Mouse (Mus musculus) forebrain, embryonic 11.5 days (tissue): ENCODE results near the gene Oxsm. TPM values are rescaled to one million over a fixed set of nuclear protein-coding genes. Genes with fewer than 3 reads are reported as not detected.

Experiments used
- ATAC-seq: fragments of 200-750 bp; cut with Nextera tagmentation; replicated peaks from 2 replicates; pipeline ENCODE4 v1.8.0; 2017; ENCODE audit warnings: moderate TSS enrichment; ENCODE audit not compliant: low FRiP score
- DNase-seq: peaks from one replicate; pipeline ENCODE4 v3.0.0-alpha.2; 2017; ENCODE audit warnings: low spot score
- H3K27ac ChIP-seq: fragments of 300-500 bp; sonication (generic); 2 replicates; pipeline ENCODE4 v1.5.1; 2014; ENCODE audit warnings: low read depth, low read length
- H3K27me3 ChIP-seq: fragments of 300-500 bp; sonication (generic); 2 replicates; pipeline ENCODE4 v1.6.1; 2014; ENCODE audit warnings: mild to moderate bottlenecking, low read length, mixed read lengths; ENCODE audit not compliant: control insufficient read depth, insufficient read depth
- H3K36me3 ChIP-seq: fragments of 300-500 bp; sonication (generic); 2 replicates; pipeline ENCODE4 v1.6.1; 2014; ENCODE audit warnings: mild to moderate bottlenecking, low read length, moderate library complexity, mixed read lengths; ENCODE audit not compliant: control insufficient read depth, insufficient read depth
- H3K4me1 ChIP-seq: fragments of 300-500 bp; sonication (generic); replicated peaks from 2 replicates; pipeline ENCODE4 v1.6.1; 2014; ENCODE audit warnings: low read length, mixed read lengths; ENCODE audit not compliant: control insufficient read depth, insufficient read depth
- H3K4me2 ChIP-seq: fragments of 300-500 bp; sonication (generic); 2 replicates; pipeline ENCODE4 v1.6.1; 2014; ENCODE audit warnings: low read depth, mild to moderate bottlenecking, low read length, moderate library complexity, mixed read lengths; ENCODE audit not compliant: severe bottlenecking
- H3K4me3 ChIP-seq: fragments of 300-500 bp; sonication (generic); 2 replicates; pipeline ENCODE4 v1.5.1; 2014; ENCODE audit warnings: low read depth, low read length
- H3K9ac ChIP-seq: fragments of 300-500 bp; sonication (generic); 2 replicates; pipeline ENCODE4 v1.6.1; 2014; ENCODE audit warnings: low read length
- H3K9me3 ChIP-seq: fragments of 300-500 bp; sonication (generic); 2 replicates; pipeline ENCODE4 v1.6.1; 2016; ENCODE audit warnings: low read length, mixed read lengths; ENCODE audit not compliant: control insufficient read depth
- WGBS: fragments of 180-500 bp; shearing (Covaris S2); extraction: QIAGEN DNeasy Blood & Tissue Kit; methylation state at CpG from one replicate; pipeline ENCODE4 v1.1.7; 2014; 5-methylcytosine and 5-hydroxymethylcytosine counted together
- polyA plus RNA-seq: library from polyadenylated mRNA; unstranded; fragments of >200 nt; fragmentation: Nextera tagmentation; extraction: Ambion mirVana; gene quantifications from 2 replicates; pipeline ENCODE4 v1.2.1, GENCODE M21; 2014

The Oxsm gene
- polyA plus RNA-seq, 1 experiment from 2014 or later, result 1.1 TPM

- DNase-seq (no peak), ATAC-seq (no peak)
- Histone ChIP-seq H3K9ac (no peak overlapping the region), H3K27ac (no peak overlapping the region), H3K27me3 (no peaks in the 10 kb centered on the region), H3K4me1 (peaks cover 2% of the 10 kb centered on the region; the same call in 1 of the 2 replicates), H3K4me2 (no peak overlapping the region), H3K9me3 (no peaks in the 10 kb centered on the region), H3K36me3 (no peaks in the 10 kb centered on the region), H3K4me3 (no peak overlapping the region)
- WGBS, result 80% methylated on average over 2 of the region's 2 CpGs
Observed at GRCm38 (mm10) chr14:16246340-16246912, 3.2 kb downstream of the Oxsm start.

- Histone ChIP-seq H3K9me3 (no peaks in the 10 kb centered on the region), H3K27ac (no peak overlapping the region), H3K27me3 (no peaks in the 10 kb centered on the region), H3K9ac (no peak overlapping the region), H3K4me2 (no peak overlapping the region), H3K36me3 (no peaks in the 10 kb centered on the region), H3K4me1 (peaks cover 2% of the 10 kb centered on the region; the same call in 1 of the 2 replicates), H3K4me3 (no peak overlapping the region)
- DNase-seq (no peak), ATAC-seq (no peak)
- 88% methylated on average over 1 of the region's 1 CpGs for WGBS
Observed at GRCm38 (mm10) chr14:16245127-16245526, 4.5 kb downstream of the Oxsm start.

DNA sequence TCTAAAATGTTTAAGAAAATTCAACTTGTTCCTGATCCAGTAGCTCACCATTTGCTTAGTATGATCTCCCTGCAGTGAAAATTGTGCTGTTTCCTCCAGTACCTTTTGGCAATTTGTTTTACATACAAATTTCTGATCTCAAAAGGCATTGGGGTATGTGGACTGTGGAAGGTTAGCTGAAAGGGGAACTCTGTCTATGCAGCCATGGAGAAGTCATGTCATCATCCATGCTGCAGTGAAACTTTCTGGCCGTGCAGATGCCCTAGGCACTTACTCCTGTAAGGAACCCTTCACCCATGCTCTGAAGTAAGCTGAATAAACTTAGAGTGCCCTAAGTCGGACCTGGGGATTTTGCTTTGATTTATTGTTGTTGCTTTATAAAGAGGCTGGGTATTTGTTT is 5.2 kb downstream of the Oxsm start:
- no peaks in the 10 kb centered on the region for H3K27me3 ChIP-seq
- no peak overlapping the region for H3K4me2 ChIP-seq
- no peaks in the 10 kb centered on the region for H3K9me3 ChIP-seq
- no peak overlapping the region for H3K9ac ChIP-seq
- peaks cover 2% of the 10 kb centered on the region; the same call in 1 of the 2 replicates for H3K4me1 ChIP-seq
- H3K27ac ChIP-seq, result no peak overlapping the region
- ATAC-seq (no peak), DNase-seq (no peak)
- H3K4me3 ChIP-seq, result no peak overlapping the region
- WGBS, result 57% methylated on average over 2 of the region's 2 CpGs
- no peaks in the 10 kb centered on the region for H3K36me3 ChIP-seq

- Histone ChIP-seq H3K9ac (peak overlapping the region; percentile 69), H3K27me3 (no peaks in the 10 kb centered on the region), H3K9me3 (no peaks in the 10 kb centered on the region), H3K4me2 (peak overlapping the region; percentile 68), H3K4me1 (peaks cover 2% of the 10 kb centered on the region; the same call in 1 of the 2 replicates), H3K27ac (peak overlapping the region; percentile 47; the same call in 1 of the 2 replicates), H3K36me3 (no peaks in the 10 kb centered on the region), H3K4me3 (peak overlapping the region; percentile 44)
- DNase-seq, result no peak
- 21% methylated on average over 10 of the region's 10 CpGs for WGBS
- ATAC-seq, result no peak
Observed at GRCm38 (mm10) chr14:16243603-16244209, 5.9 kb downstream of the Oxsm start.

DNA sequence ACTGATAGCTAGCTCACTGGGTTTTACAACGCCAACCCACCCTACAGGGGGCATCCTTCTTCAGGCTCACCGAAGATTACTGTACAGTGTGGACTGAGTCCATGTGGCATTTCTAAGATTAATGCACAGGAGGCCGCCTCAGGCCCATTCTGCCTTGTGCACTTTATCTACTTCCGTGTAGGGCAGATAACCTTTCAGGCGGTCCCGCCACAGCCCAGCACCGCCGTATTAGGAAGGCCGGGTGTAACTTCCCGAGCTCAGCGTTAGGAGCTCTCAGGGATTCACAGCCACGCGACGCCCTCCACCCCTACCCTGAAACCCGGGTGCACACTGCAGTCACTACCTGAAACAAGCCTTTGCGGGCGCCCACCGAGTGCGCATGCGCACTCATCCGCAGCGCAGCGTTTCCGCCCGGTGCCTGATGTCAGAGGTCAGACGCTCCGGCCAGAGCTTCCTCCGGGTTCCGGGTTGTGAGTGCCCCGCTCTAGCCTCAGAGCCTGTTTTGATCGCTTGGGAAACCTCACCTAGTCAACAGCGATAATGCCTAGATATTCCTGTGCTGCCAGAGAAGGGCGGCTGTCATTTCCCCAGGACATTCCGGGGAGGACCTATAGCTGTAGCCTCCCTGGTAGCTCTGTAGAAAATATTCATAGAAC is 6.5 kb downstream of the Oxsm start:
- H3K36me3 ChIP-seq, result no peaks in the 10 kb centered on the region
- peak overlapping the region; percentile 47; the same call in 1 of the 2 replicates for H3K27ac ChIP-seq
- peak overlapping the region; percentile 44 for H3K4me3 ChIP-seq
- peak; percentile 93 for ATAC-seq
- DNase-seq, result peak; percentile 90
- H3K4me1 ChIP-seq, result peaks cover 2% of the 10 kb centered on the region; the same call in 1 of the 2 replicates
- H3K9me3 ChIP-seq, result no peaks in the 10 kb centered on the region
- H3K27me3 ChIP-seq, result no peaks in the 10 kb centered on the region
- H3K4me2 ChIP-seq, result peak overlapping the region; percentile 68
- H3K9ac ChIP-seq, result peak overlapping the region; percentile 69
- WGBS, result 6% methylated on average over 34 of the region's 34 CpGs

GRCm38 (mm10) chr14:16242193-16242815 is 7.3 kb downstream of the Oxsm start:
- DNase-seq, result no peak
- Histone ChIP-seq H3K9me3 (no peaks in the 10 kb centered on the region), H3K9ac (peak overlapping the region; percentile 69; the same call in 1 of the 2 replicates), H3K4me1 (peaks cover 2% of the 10 kb centered on the region; the same call in 1 of the 2 replicates), H3K4me2 (no peak overlapping the region), H3K27ac (no peak overlapping the region), H3K27me3 (no peaks in the 10 kb centered on the region), H3K36me3 (no peaks in the 10 kb centered on the region), H3K4me3 (peak overlapping the region; percentile 44; the same call in 1 of the 2 replicates)
- no peak for ATAC-seq
- 96% methylated on average over 10 of the region's 10 CpGs for WGBS

GRCm38 (mm10) chr14:16236466-16236865 is 13.1 kb downstream of the Oxsm start:
- Histone ChIP-seq H3K9ac (no peak overlapping the region), H3K9me3 (no peaks in the 10 kb centered on the region), H3K4me3 (no peak overlapping the region), H3K4me1 (no peaks in the 10 kb centered on the region), H3K36me3 (no peaks in the 10 kb centered on the region), H3K4me2 (no peak overlapping the region), H3K27ac (no peak overlapping the region), H3K27me3 (no peaks in the 10 kb centered on the region)
- WGBS, result 70% methylated on average over 3 of the region's 3 CpGs
- no peak for ATAC-seq
- no peak for DNase-seq

- Histone ChIP-seq H3K27ac (no peak overlapping the region), H3K36me3 (no peaks in the 10 kb centered on the region), H3K4me1 (no peaks in the 10 kb centered on the region), H3K4me3 (no peak overlapping the region), H3K27me3 (no peaks in the 10 kb centered on the region), H3K9ac (no peak overlapping the region), H3K9me3 (no peaks in the 10 kb centered on the region), H3K4me2 (no peak overlapping the region)
- ATAC-seq (no peak), DNase-seq (no peak)
- 36% methylated on average over 1 of the region's 1 CpGs for WGBS
Observed at GRCm38 (mm10) chr14:16233515-16233914, 16.1 kb downstream of the Oxsm start.
